Mouse (Mus musculus): ENCODE data around the gene Pcdh17. TPM values are rescaled to one million over a fixed set of nuclear protein-coding genes. Genes with fewer than 3 reads are reported as not detected.

The Pcdh17 gene
- polyA plus RNA-seq, 1 experiment from 2014 or later = 6.1 TPM

DNA sequence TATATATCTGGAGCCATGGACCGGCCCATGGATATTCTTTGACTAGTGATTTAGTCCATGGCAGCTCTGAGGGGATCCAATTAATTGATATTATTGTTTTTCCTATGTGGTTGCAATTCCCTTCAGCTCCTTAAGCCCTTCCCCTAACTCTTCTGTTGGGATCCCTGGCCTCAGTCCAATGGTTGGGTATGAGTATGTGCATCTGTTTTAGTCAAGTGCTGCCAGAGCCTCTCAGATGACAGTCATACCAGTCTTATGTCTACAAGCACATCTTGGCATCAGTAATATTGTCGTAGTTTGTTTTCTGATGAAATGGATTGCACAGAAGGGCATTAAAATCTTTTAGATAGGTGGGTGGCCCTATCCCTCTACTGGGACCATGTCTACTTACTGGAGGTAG, 67.6 kb downstream of the Pcdh17 start:
- ATAC-seq (ENCODE audit: low FRiP score, low read depth) = no peak
- Histone ChIP-seq H3K4me2 (replicated peaks) (no peak overlapping the region), H3K27ac (replicated peaks) (no peak overlapping the region), H3K9me3 (no peaks in the 10 kb centered on the region), H3K27me3 (no peaks in the 10 kb centered on the region), H3K4me3 (no peak overlapping the region), H3K36me3 (no peaks in the 10 kb centered on the region), H3K4me1 (no peaks in the 10 kb centered on the region), H3K9ac (replicated peaks) (no peak overlapping the region)
- 99% methylated on average over 2 of the region's 2 CpGs for WGBS

DNA sequence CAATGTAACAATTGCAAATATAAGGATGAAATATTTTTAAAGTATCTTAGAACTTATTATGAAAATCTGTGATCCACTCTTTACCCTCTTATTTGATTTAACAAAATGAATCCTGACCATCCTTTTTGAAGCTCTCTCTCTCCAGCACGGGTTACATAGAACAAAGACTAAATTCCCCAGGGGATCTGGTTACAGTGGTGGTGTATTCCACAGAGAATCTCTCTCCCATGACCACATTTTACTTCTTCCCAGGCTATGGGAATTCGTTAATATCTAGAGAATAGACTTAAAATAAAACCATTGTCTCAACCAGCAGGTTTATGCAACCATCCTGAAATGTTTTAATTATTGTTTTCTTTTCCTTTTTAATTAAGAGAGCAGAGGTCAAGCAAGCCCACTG, 89.0 kb downstream of the Pcdh17 start:
- Histone ChIP-seq H3K27ac (replicated peaks) (no peak overlapping the region), H3K36me3 (no peaks in the 10 kb centered on the region), H3K9ac (replicated peaks) (no peak overlapping the region), H3K27me3 (no peaks in the 10 kb centered on the region), H3K4me1 (no peaks in the 10 kb centered on the region), H3K4me3 (no peak overlapping the region), H3K9me3 (no peaks in the 10 kb centered on the region), H3K4me2 (replicated peaks) (no peak overlapping the region)
- WGBS = 23% methylated on average over 2 of the region's 2 CpGs
- ATAC-seq (ENCODE audit: low FRiP score, low read depth) = no peak

DNA sequence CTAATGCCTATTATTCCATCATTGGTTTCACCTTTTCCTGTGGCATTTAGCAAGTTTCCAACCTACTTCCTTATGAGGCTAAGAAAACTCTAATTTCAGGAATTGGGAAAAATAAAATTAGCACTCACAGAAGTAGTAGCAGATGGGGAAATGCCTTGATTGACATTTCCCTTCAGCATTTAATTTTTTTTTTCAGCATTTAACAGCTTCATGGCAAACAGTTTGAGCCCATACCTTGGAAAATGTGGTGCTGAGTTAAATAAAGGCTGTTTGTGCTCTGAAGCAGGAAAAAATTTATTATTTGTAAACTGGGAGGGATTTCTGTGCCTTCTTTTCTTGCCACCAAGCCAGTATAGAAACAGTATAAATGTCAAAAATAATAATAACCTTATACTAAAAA, 91.9 kb downstream of the Pcdh17 start:
- H3K9me3 ChIP-seq = no peaks in the 10 kb centered on the region
- no peak overlapping the region for H3K27ac ChIP-seq (replicated peaks)
- no peak overlapping the region for H3K4me3 ChIP-seq
- H3K4me1 ChIP-seq = no peaks in the 10 kb centered on the region
- H3K9ac ChIP-seq (replicated peaks) = no peak overlapping the region
- H3K36me3 ChIP-seq = no peaks in the 10 kb centered on the region
- no peak overlapping the region for H3K4me2 ChIP-seq (replicated peaks)
- H3K27me3 ChIP-seq = no peaks in the 10 kb centered on the region
- no peak for ATAC-seq (ENCODE audit: low FRiP score, low read depth)

DNA sequence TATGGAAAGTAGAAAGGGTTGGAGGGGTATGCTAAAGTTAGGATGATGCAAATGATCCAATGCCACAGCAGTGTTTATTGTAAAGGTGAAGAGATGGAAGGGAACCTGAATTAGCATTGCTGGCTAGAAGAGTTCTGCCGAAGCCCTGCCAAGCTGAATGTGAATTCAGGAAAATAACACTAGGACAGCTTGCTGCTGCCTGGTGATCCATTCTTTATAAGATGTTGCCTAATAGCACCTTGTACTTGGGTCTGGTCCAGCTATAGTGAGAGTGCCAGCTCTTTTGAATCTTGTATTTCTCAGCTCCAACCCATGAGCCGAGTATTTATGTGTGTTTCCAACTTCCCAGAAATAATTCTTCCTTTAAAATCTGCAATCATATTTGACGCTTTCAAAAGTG, 98.5 kb downstream of the Pcdh17 start:
- Histone ChIP-seq H3K27ac (replicated peaks) (no peak overlapping the region), H3K4me2 (replicated peaks) (no peak overlapping the region), H3K9me3 (no peaks in the 10 kb centered on the region), H3K4me3 (no peak overlapping the region), H3K27me3 (no peaks in the 10 kb centered on the region), H3K36me3 (no peaks in the 10 kb centered on the region), H3K9ac (replicated peaks) (no peak overlapping the region), H3K4me1 (no peaks in the 10 kb centered on the region)
- no peak for ATAC-seq (ENCODE audit: low FRiP score, low read depth)
- 91% methylated on average over 3 of the region's 3 CpGs for WGBS

DNA sequence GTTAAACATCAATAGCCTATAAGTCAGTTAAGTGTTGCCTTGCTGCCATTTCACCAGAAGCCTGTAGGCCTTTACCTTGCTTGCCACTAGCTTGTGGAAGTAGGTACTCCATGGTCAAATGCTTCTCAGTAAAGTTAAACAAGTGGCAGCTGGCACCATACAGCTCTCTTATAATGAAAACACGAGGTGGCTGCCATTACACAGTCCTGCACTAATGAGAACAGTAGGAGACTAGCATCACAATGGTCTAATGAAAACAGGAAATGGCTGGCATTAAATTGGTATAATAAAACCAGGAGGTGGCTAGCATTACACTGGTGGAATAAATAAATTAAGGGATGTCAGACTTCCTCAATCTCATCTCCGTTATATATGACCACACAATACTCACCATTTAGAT, 102.6 kb downstream of the Pcdh17 start:
- no peak for ATAC-seq (ENCODE audit: low FRiP score, low read depth)
- Histone ChIP-seq H3K9ac (replicated peaks) (no peak overlapping the region), H3K27me3 (no peaks in the 10 kb centered on the region), H3K4me2 (replicated peaks) (no peak overlapping the region), H3K4me1 (no peaks in the 10 kb centered on the region), H3K36me3 (no peaks in the 10 kb centered on the region), H3K27ac (replicated peaks) (no peak overlapping the region), H3K9me3 (no peaks in the 10 kb centered on the region), H3K4me3 (no peak overlapping the region)
- 58% methylated on average over 2 of the region's 2 CpGs for WGBS

DNA sequence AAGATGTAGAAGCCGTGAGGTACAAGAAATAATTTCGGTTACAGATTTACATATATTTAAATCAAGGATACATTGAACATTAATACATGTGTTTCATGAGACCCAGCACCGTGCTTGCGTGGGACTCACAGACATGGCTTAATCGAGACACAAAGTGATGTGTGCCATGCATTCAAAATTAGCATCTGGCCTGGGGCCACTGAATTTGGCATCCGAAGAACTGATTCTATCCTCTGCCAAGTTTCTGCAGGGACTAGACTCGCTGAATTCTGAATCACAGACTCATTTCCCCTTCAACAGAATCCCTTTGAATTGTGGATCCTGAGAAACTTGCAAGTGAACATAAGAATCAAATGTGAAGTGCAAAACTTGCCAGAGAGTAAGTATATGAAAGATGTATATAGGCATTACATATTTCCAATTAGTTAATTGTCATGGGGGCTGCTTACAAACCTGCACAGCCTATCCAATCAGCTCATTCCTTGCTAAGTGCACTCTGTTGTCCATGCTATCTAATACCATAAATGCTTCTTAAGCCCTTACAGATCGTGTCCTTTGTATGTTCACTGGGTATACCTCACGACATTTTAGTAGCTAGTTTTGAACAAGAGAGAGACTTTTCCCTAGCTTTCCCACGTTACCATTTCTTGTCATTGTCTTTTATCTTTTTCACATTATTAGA, 104.3 kb downstream of the Pcdh17 start:
- 69% methylated on average over 10 of the region's 10 CpGs for WGBS
- no peak for ATAC-seq (ENCODE audit: low FRiP score, low read depth)
- no peak overlapping the region for H3K27ac ChIP-seq (replicated peaks)

DNA sequence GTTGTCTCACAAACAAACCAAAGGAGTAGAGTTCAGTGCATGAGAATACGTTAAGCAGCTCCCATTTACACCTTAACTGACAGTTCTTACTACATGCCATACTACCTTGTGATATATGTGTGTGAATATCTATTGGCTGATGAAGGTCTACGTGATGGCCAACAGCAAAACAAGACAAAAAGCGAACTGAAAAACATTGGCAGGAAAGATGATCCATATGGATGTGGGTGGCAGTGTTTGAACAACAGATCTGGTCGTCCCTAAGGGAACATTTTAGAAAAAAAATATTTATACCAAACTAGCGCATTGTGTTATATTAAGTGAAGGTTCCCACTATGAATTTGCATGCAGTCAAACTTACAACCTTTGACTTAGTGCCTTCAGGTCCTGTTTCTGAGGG, 108.2 kb downstream of the Pcdh17 start:
- no peaks in the 10 kb centered on the region for H3K4me1 ChIP-seq
- no peak overlapping the region for H3K27ac ChIP-seq (replicated peaks)
- H3K27me3 ChIP-seq = no peaks in the 10 kb centered on the region
- no peak overlapping the region for H3K4me3 ChIP-seq
- no peak overlapping the region for H3K4me2 ChIP-seq (replicated peaks)
- no peaks in the 10 kb centered on the region for H3K9me3 ChIP-seq
- H3K9ac ChIP-seq (replicated peaks) = no peak overlapping the region
- 90% methylated on average over 5 of the region's 5 CpGs for WGBS
- ATAC-seq (ENCODE audit: low FRiP score, low read depth) = no peak
- no peaks in the 10 kb centered on the region for H3K36me3 ChIP-seq

More for the DNA sequence above, 104.3 kb downstream of the Pcdh17 start:
- Histone ChIP-seq H3K9ac (replicated peaks) (no peak overlapping the region), H3K27me3 (no peaks in the 10 kb centered on the region), H3K4me2 (replicated peaks) (no peak overlapping the region), H3K4me3 (no peak overlapping the region), H3K36me3 (no peaks in the 10 kb centered on the region), H3K9me3 (no peaks in the 10 kb centered on the region), H3K4me1 (no peaks in the 10 kb centered on the region)

DNA sequence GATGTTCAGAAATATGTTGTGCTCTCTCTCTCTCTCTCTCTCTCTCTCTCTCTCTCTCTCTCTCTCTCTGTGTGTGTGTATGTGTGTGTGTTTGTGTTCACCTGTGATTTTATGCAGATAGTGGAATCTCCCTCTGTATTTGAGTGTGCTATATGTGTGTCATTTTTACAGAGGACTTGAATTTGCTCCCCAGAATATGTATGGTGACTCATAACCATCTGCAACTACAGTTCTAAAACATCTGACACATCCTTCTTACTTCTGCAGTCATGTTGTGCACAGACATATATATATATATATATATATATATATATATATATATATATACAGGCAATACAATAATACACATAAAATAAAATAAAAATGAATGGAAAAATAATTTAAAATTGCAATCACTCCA, 127.7 kb downstream of the Pcdh17 start:
- H3K4me3 ChIP-seq = no peak overlapping the region
- ATAC-seq (ENCODE audit: low FRiP score, low read depth) = no peak
- H3K4me1 ChIP-seq = no peaks in the 10 kb centered on the region
- no peaks in the 10 kb centered on the region for H3K36me3 ChIP-seq
- no peaks in the 10 kb centered on the region for H3K27me3 ChIP-seq
- no peak overlapping the region for H3K4me2 ChIP-seq (replicated peaks)
- H3K27ac ChIP-seq (replicated peaks) = no peak overlapping the region
- no peaks in the 10 kb centered on the region for H3K9me3 ChIP-seq
- no peak overlapping the region for H3K9ac ChIP-seq (replicated peaks)
